8 mouse cellular contexts compared by ENCODE assay signal in genomic region chr11:95119990-95120632, GRCm38 (mm10). TPM values are rescaled to one million over a fixed set of nuclear protein-coding genes. Genes with fewer than 3 reads are reported as not detected.
DNase-seq lines count a peak whose midpoint lies in the region; ATAC-seq lines count a peak whose summit lies in the region.

Gene Dlx3, plus strand, starts transcription at chr11:95120119.

- H3K4me1 ChIP-seq in lung, embryonic 16.5 days (replicated peaks; ENCODE audit: control insufficient read depth, insufficient read depth, low read length): peaks cover 14% of the 10 kb centered on the region
- H3K4me1 ChIP-seq in embryonic facial prominence, embryonic 13.5 days: peaks cover 42% of the 10 kb centered on the region
- peaks cover 16% of the 10 kb centered on the region for H3K4me1 ChIP-seq in hindbrain, embryonic 16.5 days (ENCODE audit: control insufficient read depth, insufficient read depth, low read depth, low read length)
- H3K4me1 ChIP-seq in midbrain, embryonic 14.5 days (ENCODE audit: control insufficient read depth, insufficient read depth, low read length): peaks cover 13% of the 10 kb centered on the region; the same call in 1 of the 2 replicates

- peak; percentile 53 for ATAC-seq in lung, embryonic 16.5 days (ENCODE audit: low read depth)
- no peak for ATAC-seq in embryonic facial prominence, embryonic 13.5 days (ENCODE audit: insufficient number of reproducible peaks, insufficient read depth, low FRiP score, low TSS enrichment, low read depth)
- peak; percentile 52; the same call in 1 of the 2 replicates for ATAC-seq in hindbrain, embryonic 16.5 days
- ATAC-seq in midbrain, embryonic 14.5 days (ENCODE audit: low FRiP score, low TSS enrichment): 0 out of 2 replicates have a peak, but pooled peaks have one; percentile 46

- H3K9ac ChIP-seq in lung, embryonic 16.5 days (ENCODE audit: low read length): peak within 1 kb of the TSS; percentile 47; the same call in 1 of the 2 replicates
- peak within 1 kb of the TSS; percentile 72 for H3K9ac ChIP-seq in embryonic facial prominence, embryonic 13.5 days
- H3K9ac ChIP-seq in hindbrain, embryonic 16.5 days (ENCODE audit: low read depth, low read length): peak within 1 kb of the TSS; percentile 49; the same call in 1 of the 2 replicates
- peak within 1 kb of the TSS; percentile 48; the same call in 1 of the 2 replicates for H3K9ac ChIP-seq in midbrain, embryonic 14.5 days (replicated peaks; ENCODE audit: low read length)

- no peaks in the 10 kb centered on the region for H3K9me3 ChIP-seq in lung, embryonic 16.5 days (ENCODE audit: control insufficient read depth, low read length)
- no peaks in the 10 kb centered on the region for H3K9me3 ChIP-seq in embryonic facial prominence, embryonic 13.5 days
- no peaks in the 10 kb centered on the region for H3K9me3 ChIP-seq in hindbrain, embryonic 16.5 days (ENCODE audit: control insufficient read depth, low read length)
- no peaks in the 10 kb centered on the region for H3K9me3 ChIP-seq in midbrain, embryonic 14.5 days (ENCODE audit: control insufficient read depth, low read length)

- WGBS in lung, embryonic 16.5 days: under 1% methylated on average over 55 of the region's 55 CpGs
- under 1% methylated on average over 54 of the region's 55 CpGs for WGBS in embryonic facial prominence, embryonic 13.5 days
- WGBS in hindbrain, embryonic 16.5 days: under 1% methylated on average over 53 of the region's 55 CpGs
- under 1% methylated on average over 55 of the region's 55 CpGs for WGBS in midbrain, embryonic 14.5 days

- H3K27ac ChIP-seq in lung, embryonic 16.5 days (ENCODE audit: low read length): no peak within 1 kb of the TSS
- peak within 1 kb of the TSS; percentile 60 for H3K27ac ChIP-seq in embryonic facial prominence, embryonic 13.5 days
- H3K27ac ChIP-seq in hindbrain, embryonic 16.5 days (ENCODE audit: low read depth, low read length): no peak within 1 kb of the TSS
- H3K27ac ChIP-seq in midbrain, embryonic 14.5 days (replicated peaks; ENCODE audit: low read depth, low read length): no peak within 1 kb of the TSS

- H3K27me3 ChIP-seq in lung, embryonic 16.5 days (ENCODE audit: control insufficient read depth, insufficient read depth, low read depth, low read length): peaks cover 67% of the 10 kb centered on the region
- H3K27me3 ChIP-seq in embryonic facial prominence, embryonic 13.5 days: peaks cover 79% of the 10 kb centered on the region
- peaks cover 57% of the 10 kb centered on the region for H3K27me3 ChIP-seq in hindbrain, embryonic 16.5 days (replicated peaks; ENCODE audit: control insufficient read depth, insufficient read depth, low read length)
- peaks cover 78% of the 10 kb centered on the region for H3K27me3 ChIP-seq in midbrain, embryonic 14.5 days (ENCODE audit: control insufficient read depth, insufficient read depth, low read length)

- no peak for DNase-seq in lung, adult 18-20 months
- peak; percentile 82 for DNase-seq in midbrain, embryonic 14.5 days
- no peak for DNase-seq in layer of hippocampus, postnatal 36 days
- no peak for DNase-seq in cerebellum, adult 9-11 months
- no peak for DNase-seq in urinary bladder, adult 18-20 months (ENCODE audit: low spot score in 2 of 2)

- H3K4me2 ChIP-seq in lung, embryonic 16.5 days (ENCODE audit: low read depth, low read length): peak within 1 kb of the TSS; percentile 76
- peak within 1 kb of the TSS; percentile 75 for H3K4me2 ChIP-seq in embryonic facial prominence, embryonic 13.5 days
- peak within 1 kb of the TSS; percentile 86 for H3K4me2 ChIP-seq in hindbrain, embryonic 16.5 days (ENCODE audit: low read length)
- H3K4me2 ChIP-seq in midbrain, embryonic 14.5 days (ENCODE audit: low read length): peak within 1 kb of the TSS; percentile 68

- no peaks in the 10 kb centered on the region for H3K36me3 ChIP-seq in lung, embryonic 16.5 days (ENCODE audit: control insufficient read depth, insufficient read depth, low read length)
- peaks cover 8% of the 10 kb centered on the region; the same call in 1 of the 2 replicates for H3K36me3 ChIP-seq in embryonic facial prominence, embryonic 13.5 days
- no peaks in the 10 kb centered on the region for H3K36me3 ChIP-seq in hindbrain, embryonic 16.5 days (ENCODE audit: control insufficient read depth, insufficient read depth, low read length)
- no peaks in the 10 kb centered on the region for H3K36me3 ChIP-seq in midbrain, embryonic 14.5 days (ENCODE audit: control insufficient read depth, insufficient read depth, low read length)

- H3K4me3 ChIP-seq in lung, embryonic 16.5 days (ENCODE audit: low read length): peak within 1 kb of the TSS; percentile 50
- H3K4me3 ChIP-seq in embryonic facial prominence, embryonic 13.5 days: peak within 1 kb of the TSS; percentile 59
- peak within 1 kb of the TSS; percentile 45 for H3K4me3 ChIP-seq in hindbrain, embryonic 16.5 days (ENCODE audit: low read length)
- peak within 1 kb of the TSS; percentile 35 for H3K4me3 ChIP-seq in midbrain, embryonic 14.5 days (replicated peaks; ENCODE audit: low read depth, low read length)

RNA-seq across cellular contexts. Expression of gene Dlx3, which starts in this region (rescaled TPM):
- polyA plus RNA-seq in lung, embryonic 16.5 days (2015; fragmentation: Nextera tagmentation; extraction: Ambion mirVana): 0.31 and 0.77 TPM in 2 replicates
- polyA plus RNA-seq in embryonic facial prominence, embryonic 13.5 days (2015; fragmentation: Nextera tagmentation; extraction: Ambion mirVana): 21.5 and 30.8 TPM in 2 replicates
- 0.19 and 0.32 TPM in 2 replicates for polyA plus RNA-seq in hindbrain, embryonic 16.5 days (2015; fragmentation: Nextera tagmentation; extraction: Ambion mirVana)
- 0.13 and 0.38 TPM in 2 replicates for polyA plus RNA-seq in midbrain, embryonic 14.5 days (2014; fragmentation: Nextera tagmentation; extraction: Ambion mirVana)
- total RNA-seq in layer of hippocampus, postnatal 36 days (2021): not detected

Comparison
In these comparisons a context has a peak if more than half of its experiments do, and no peak if none do; other contexts are left out.
1. RNA of gene Dlx3 (polyA plus RNA-seq): 21.5 to 30.8 TPM in embryonic facial prominence, embryonic 13.5 days; 0.31 to 0.77 TPM in lung, embryonic 16.5 days, 0.13 to 0.38 TPM in midbrain, embryonic 14.5 days and 0.19 to 0.32 TPM in hindbrain, embryonic 16.5 days; every median in the first group is over 10 times any median in the second.
2. Peak in ATAC-seq, H3K4me3 ChIP-seq, H3K9ac ChIP-seq and H3K4me2 ChIP-seq in lung, embryonic 16.5 days; RNA of the gene not detected or under 1 TPM.
3. Peak in ATAC-seq, H3K4me3 ChIP-seq, H3K9ac ChIP-seq and H3K4me2 ChIP-seq in hindbrain, embryonic 16.5 days; RNA of the gene not detected or under 1 TPM.
4. Peak in DNase-seq, ATAC-seq, H3K4me3 ChIP-seq, H3K9ac ChIP-seq and H3K4me2 ChIP-seq in midbrain, embryonic 14.5 days; RNA of the gene not detected or under 1 TPM.
5. Peak in every context shown above with its lines, with median percentiles within 50 percentile points of each other: H3K4me2 ChIP-seq, H3K4me3 ChIP-seq and H3K9ac ChIP-seq.